ENCODE assay signal across 17 mouse cellular contexts in the genomic region with DNA sequence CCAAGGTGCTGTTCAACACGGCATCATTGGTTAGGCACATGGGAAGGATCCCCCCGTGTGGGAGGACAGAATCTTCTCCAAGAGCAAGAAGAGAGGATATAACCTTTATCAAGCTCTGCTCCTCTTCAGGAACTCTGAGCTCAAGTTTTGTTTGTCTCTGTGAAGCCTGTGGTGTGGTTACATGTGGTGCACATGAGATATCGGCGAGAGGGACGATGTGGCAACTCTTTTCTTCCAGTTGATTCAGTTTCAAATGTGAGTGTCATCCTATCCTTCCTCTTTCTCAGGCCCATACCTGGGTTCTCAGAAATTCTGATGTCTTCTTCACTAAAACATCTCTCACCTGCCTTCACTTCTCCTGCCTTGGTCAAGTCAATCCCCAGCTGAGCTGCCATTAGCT.
DNase-seq lines count a peak whose midpoint lies in the region; ATAC-seq lines count a peak whose summit lies in the region.
"Had no signal": no experiment of that assay in that cellular context is flagged by ENCODE, and none has a peak within 500 bp of the region (broad histone marks: within the 10 kb centered on the region; RNA-seq: fewer than 3 reads in every experiment).

No protein-coding gene starts in this region.

- peak; percentile 42 to 51; a peak in 2 of 4 replicates for ATAC-seq in hematopoietic stem cell, adult 5-6 weeks (replicated peaks in 1 of 2; ENCODE audit: insufficient read depth in 1 of 2, low FRiP score in 2 of 2, low TSS enrichment in 1 of 2, low read depth in 1 of 2, poor library complexity in 2 of 2, severe bottlenecking in 2 of 2)
- ATAC-seq: forebrain, embryonic 14.5 days; Patski had no signal

- peak; percentile 37 for DNase-seq in thymus, postnatal 0 days (ENCODE audit: low spot score)
- no peak for DNase-seq in thymus, postnatal 36 days
- peak; percentile 18 for DNase-seq in T-cell, adult 2 months (ENCODE audit: low spot score)
- peak; percentile 47 for DNase-seq in naive thymus-derived CD4-positive, alpha-beta T cell, adult 2 months (ENCODE audit: low read depth)
- DNase-seq in adrenal gland, adult (ENCODE audit: inconsistent age in 2 of 2, low spot score in 1 of 2) = no peak
- no peak for DNase-seq in layer of hippocampus, adult 9-11 months
- DNase-seq: adrenal gland, postnatal 10 days; cerebellum, adult 18-20 months; cerebellum, adult 9-11 months; cerebellum, postnatal 36 days; gastrocnemius, postnatal 36 days; heart, adult 18-20 months; heart, postnatal 10 days; heart, postnatal 4 days had no signal

Comparison
In these comparisons a context has a peak if more than half of its experiments do, and no peak if none do; other contexts are left out.
1. DNase-seq: peak in thymus, postnatal 0 days (single experiment), T-cell, adult 2 months (single experiment) and naive thymus-derived CD4-positive, alpha-beta T cell, adult 2 months (single experiment); none in thymus, postnatal 36 days (0 of 2), adrenal gland, adult (0 of 2) and layer of hippocampus, adult 9-11 months (single experiment).